ENCODE assay signal across 11 mouse cellular contexts in genomic region chr19:53786239-53786638, GRCm38 (mm10).
DNase-seq lines count a peak whose midpoint lies in the region; ATAC-seq and TF ChIP-seq lines count a peak whose summit lies in the region.
"Had no signal": no experiment of that assay in that cellular context is flagged by ENCODE, and none has a peak within 500 bp of the region (broad histone marks: within the 10 kb centered on the region; RNA-seq: fewer than 3 reads in every experiment).

No protein-coding gene starts in this region.

- 34% methylated on average over 2 of the region's 2 CpGs for WGBS in heart, embryonic 14.5 days
- WGBS in liver, adult 2 months, result 85% methylated on average over 2 of the region's 2 CpGs
- WGBS in liver, embryonic 11.5 days, result 82% methylated on average over 2 of the region's 2 CpGs
- 37% methylated on average over 2 of the region's 2 CpGs for WGBS in limb, embryonic 13.5 days

- peak overlapping the region; percentile 21 to 63; a peak in 3 of 4 replicates for H3K27ac ChIP-seq in heart, embryonic 14.5 days (replicated peaks in 1 of 2; ENCODE audit: control insufficient read depth in 1 of 2, insufficient read depth in 1 of 2, low read depth in 2 of 2, low read length in 2 of 2)
- H3K27ac ChIP-seq in liver, adult 2 months (replicated peaks; ENCODE audit: insufficient read depth, low read depth, low read length), result no peak overlapping the region
- no peak overlapping the region for H3K27ac ChIP-seq in liver, embryonic 11.5 days (ENCODE audit: low read depth, low read length)
- H3K27ac ChIP-seq in limb, embryonic 13.5 days, result peak overlapping the region; percentile 65
- H3K27ac ChIP-seq: neural tube, embryonic 13.5 days had no signal

- H3K4me3 ChIP-seq in heart, embryonic 14.5 days (ENCODE audit: control insufficient read depth in 1 of 2, insufficient read depth in 1 of 2, low read depth in 1 of 2, low read length in 2 of 2), result no peak overlapping the region
- H3K4me3 ChIP-seq in liver, adult 2 months (ENCODE audit: insufficient read depth, low read depth, low read length), result no peak overlapping the region
- no peak overlapping the region for H3K4me3 ChIP-seq in liver, embryonic 11.5 days (ENCODE audit: low read depth, low read length)
- H3K4me3 ChIP-seq in limb, embryonic 13.5 days, result no peak overlapping the region
- H3K4me3 ChIP-seq: neural tube, embryonic 13.5 days had no signal

- H3K4me1 ChIP-seq in heart, embryonic 14.5 days (ENCODE audit: control insufficient read depth in 2 of 2, insufficient read depth in 2 of 2, low read length in 2 of 2), result peaks cover 31 to 62% of the 10 kb centered on the region in 2 experiments
- H3K4me1 ChIP-seq in liver, adult 2 months (ENCODE audit: control insufficient read depth, insufficient read depth, low read length), result peaks cover 5% of the 10 kb centered on the region
- peaks cover 23% of the 10 kb centered on the region for H3K4me1 ChIP-seq in liver, embryonic 11.5 days (replicated peaks; ENCODE audit: control insufficient read depth, insufficient read depth, low read length)
- H3K4me1 ChIP-seq in limb, embryonic 13.5 days, result peaks cover 23% of the 10 kb centered on the region

- no peak for ATAC-seq in heart, embryonic 14.5 days (ENCODE audit: insufficient number of reproducible peaks, insufficient read depth, low FRiP score, low read depth)
- no peak for ATAC-seq in liver, embryonic 11.5 days (replicated peaks; ENCODE audit: low FRiP score)
- no peak; the same call in 1 of the 2 replicates for ATAC-seq in limb, embryonic 13.5 days (ENCODE audit: low FRiP score, low read depth)
- ATAC-seq: lung, postnatal 0 days had no signal

- no peaks in the 10 kb centered on the region for H3K27me3 ChIP-seq in heart, embryonic 14.5 days (ENCODE audit: control insufficient read depth, insufficient read depth, low read length)
- H3K27me3 ChIP-seq in liver, adult 2 months (ENCODE audit: control insufficient read depth, insufficient read depth, low read length), result no peaks in the 10 kb centered on the region
- no peaks in the 10 kb centered on the region for H3K27me3 ChIP-seq in liver, embryonic 11.5 days (replicated peaks; ENCODE audit: control insufficient read depth, insufficient read depth, low read length)
- H3K27me3 ChIP-seq in limb, embryonic 13.5 days, result no peaks in the 10 kb centered on the region
- H3K27me3 ChIP-seq: neural tube, embryonic 13.5 days had no signal

- no peaks in the 10 kb centered on the region for H3K79me2 ChIP-seq in liver, adult 2 months (ENCODE audit: control insufficient read depth, insufficient read depth, low read length)

- no peak for TF ChIP-seq CTCF in liver, adult 2 months (IDR thresholded peaks at IDR 0.05; ENCODE audit: low read depth, low read length)
- TF ChIP-seq CTCF in brain, embryonic 14.5 days (IDR thresholded peaks at IDR 0.05; ENCODE audit: borderline replicate concordance, extremely low read depth, insufficient read depth, insufficient read length), result no peak

- no peak for TF ChIP-seq POLR2A in liver, adult 2 months (IDR thresholded peaks at IDR 0.05; ENCODE audit: extremely low read depth, insufficient read depth, low read length)
- no peak for TF ChIP-seq POLR2A in brain, embryonic 14.5 days (IDR thresholded peaks at IDR 0.05; ENCODE audit: borderline replicate concordance, extremely low read depth, insufficient read depth, insufficient read length, poor library complexity, severe bottlenecking)

- H3K36me3 ChIP-seq in heart, embryonic 14.5 days (ENCODE audit: control insufficient read depth, insufficient read depth, low read length), result peaks cover 2% of the 10 kb centered on the region; the same call in 1 of the 2 replicates
- no peaks in the 10 kb centered on the region for H3K36me3 ChIP-seq in liver, adult 2 months (ENCODE audit: control insufficient read depth, insufficient read depth, low read length)
- H3K36me3 ChIP-seq in liver, embryonic 11.5 days (ENCODE audit: control insufficient read depth, insufficient read depth, low read length), result no peaks in the 10 kb centered on the region
- H3K36me3 ChIP-seq in limb, embryonic 13.5 days, result no peaks in the 10 kb centered on the region
- H3K36me3 ChIP-seq: G1E; neural tube, embryonic 13.5 days had no signal

- no peak overlapping the region for H3K9ac ChIP-seq in heart, embryonic 14.5 days (ENCODE audit: low read length)
- no peak overlapping the region for H3K9ac ChIP-seq in liver, adult 2 months (ENCODE audit: low read depth, low read length)
- H3K9ac ChIP-seq in liver, embryonic 11.5 days (ENCODE audit: low read depth, low read length), result no peak overlapping the region
- H3K9ac ChIP-seq in limb, embryonic 13.5 days, result no peak overlapping the region
- H3K9ac ChIP-seq: neural tube, embryonic 13.5 days had no signal

- no peak for DNase-seq in heart, adult 8-10 months (ENCODE audit: low spot score)
- DNase-seq in liver, adult 2 months (ENCODE audit: extremely low read depth, low read depth, low spot score), result peak; percentile 40
- no peak for DNase-seq in liver, embryonic 11.5 days (ENCODE audit: low spot score)
- peak; percentile 83 for DNase-seq in brain, embryonic 14.5 days (ENCODE audit: low read depth)
- no peak for DNase-seq in c-Kit-positive CD71-positive TER-119-positive erythroid progenitor cells, embryonic 14.5 days (ENCODE audit: low spot score)
- DNase-seq: layer of hippocampus, adult 9-11 months had no signal

- H3K9me3 ChIP-seq in heart, embryonic 14.5 days (ENCODE audit: control insufficient read depth, low read length), result no peaks in the 10 kb centered on the region
- no peaks in the 10 kb centered on the region for H3K9me3 ChIP-seq in liver, embryonic 11.5 days (ENCODE audit: control insufficient read depth, low read length)
- H3K9me3 ChIP-seq in limb, embryonic 13.5 days, result no peaks in the 10 kb centered on the region
- H3K9me3 ChIP-seq: G1E; neural tube, embryonic 13.5 days had no signal

- H3K4me2 ChIP-seq in heart, embryonic 14.5 days (ENCODE audit: low read length), result no peak overlapping the region
- no peak overlapping the region for H3K4me2 ChIP-seq in liver, embryonic 11.5 days
- no peak overlapping the region for H3K4me2 ChIP-seq in limb, embryonic 13.5 days (replicated peaks)
- H3K4me2 ChIP-seq: neural tube, embryonic 13.5 days had no signal

Comparison
In these comparisons a context has a peak if more than half of its experiments do, and no peak if none do; other contexts are left out.
1. DNase-seq: peak in liver, adult 2 months (single experiment) and brain, embryonic 14.5 days (single experiment); none in heart, adult 8-10 months (single experiment), liver, embryonic 11.5 days (single experiment) and c-Kit-positive CD71-positive TER-119-positive erythroid progenitor cells, embryonic 14.5 days (single experiment).
2. H3K27ac ChIP-seq: peak in heart, embryonic 14.5 days (2 of 2) and limb, embryonic 13.5 days (single experiment); none in liver, adult 2 months (single experiment) and liver, embryonic 11.5 days (single experiment).